Mouse (Mus musculus) bone marrow, adult 2 months (tissue): Measurements from ENCODE around the gene Lypd6.

Source experiments
- CTCF ChIP-seq: fragments of 200-500 bp; IDR thresholded peaks from 2 replicates; pipeline ENCODE4 v1.5.1; 2011; ENCODE audit warnings: low read length, control low read depth; ENCODE audit not compliant: control insufficient read depth, insufficient read depth
- POLR2A ChIP-seq: fragments of 200-500 bp; IDR thresholded peaks from 2 replicates; pipeline ENCODE4 v1.6.1; 2011; ENCODE audit warnings: low read depth, mild to moderate bottlenecking, control low read depth, low read length, borderline replicate concordance; ENCODE audit not compliant: control insufficient read depth

DNA sequence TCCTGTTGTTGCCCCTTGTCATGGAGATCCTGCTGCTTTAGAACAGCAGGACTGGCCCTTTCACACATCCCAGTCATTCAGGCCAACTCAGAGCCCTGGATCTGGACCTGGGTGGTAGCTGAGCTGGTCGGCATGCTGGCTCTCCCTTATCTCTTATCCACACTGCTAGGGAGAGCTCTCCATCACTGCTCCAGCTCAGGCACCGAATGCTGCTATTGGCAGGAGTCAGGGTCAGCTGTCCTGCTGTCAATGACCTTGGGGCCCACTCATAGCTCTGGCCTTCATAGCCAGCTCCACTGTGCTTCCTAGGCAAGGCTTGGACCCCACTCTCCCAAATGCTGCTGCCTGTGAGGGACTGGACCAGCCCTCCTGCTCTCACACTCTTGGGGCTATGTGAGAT is 134.3 kb downstream of the Lypd6 start:
- TF ChIP-seq POLR2A, result no peak
- no peak for TF ChIP-seq CTCF
